8 mouse cellular contexts compared by ENCODE assay signal in the genomic region with DNA sequence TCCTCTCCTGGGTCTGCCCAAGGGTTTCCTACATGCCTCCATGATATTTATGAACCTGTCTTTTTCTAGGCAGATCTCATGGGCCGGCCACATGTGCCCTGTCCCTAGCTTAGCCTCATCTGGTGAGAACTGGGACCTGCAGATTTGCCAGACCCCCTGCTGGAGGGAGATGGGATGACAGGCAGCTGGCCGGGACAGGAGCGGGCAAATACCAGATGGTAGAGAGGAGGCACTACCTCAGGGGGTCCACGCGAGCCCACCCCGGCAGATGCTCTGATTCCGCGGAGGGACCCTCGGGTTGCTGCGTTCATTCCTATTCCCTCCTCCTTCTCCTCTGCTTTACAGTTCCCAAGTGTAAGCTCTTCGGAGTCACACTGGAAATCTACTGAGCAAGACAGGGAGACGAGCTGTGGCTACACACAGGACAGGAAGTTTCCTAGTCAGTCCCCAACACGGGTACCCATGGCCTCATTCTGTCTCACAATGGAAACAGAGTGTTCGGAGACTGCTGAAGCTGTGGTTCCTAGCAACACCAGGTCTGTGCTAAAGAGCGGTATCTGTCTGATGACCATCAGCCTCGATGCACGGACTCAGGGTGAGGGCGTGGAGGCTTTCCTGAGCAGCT.
DNase-seq lines count a peak whose midpoint lies in the region; ATAC-seq lines count a peak whose summit lies in the region.

No protein-coding gene starts in this region.

- H3K4me3 ChIP-seq in intestine, embryonic 15.5 days (replicated peaks): peak overlapping the region; percentile 19; the same call in 1 of the 2 replicates
- peak overlapping the region; percentile 35 for H3K4me3 ChIP-seq in limb, embryonic 10.5 days
- H3K4me3 ChIP-seq in midbrain, embryonic 13.5 days (replicated peaks): no peak overlapping the region

- 29% methylated on average over 18 of the region's 18 CpGs for WGBS in intestine, embryonic 15.5 days
- 32% methylated on average over 18 of the region's 18 CpGs for WGBS in limb, embryonic 10.5 days
- WGBS in midbrain, embryonic 13.5 days: 19% methylated on average over 18 of the region's 18 CpGs

- H3K27ac ChIP-seq in intestine, embryonic 15.5 days: no peak overlapping the region
- H3K27ac ChIP-seq in limb, embryonic 10.5 days: peak overlapping the region; percentile 19; the same call in 1 of the 2 replicates
- H3K27ac ChIP-seq in midbrain, embryonic 13.5 days: peak overlapping the region; percentile 60; the same call in 1 of the 2 replicates

- DNase-seq in right cerebral cortex, adult 18-20 months: peak; percentile 52
- DNase-seq in right cerebral cortex, postnatal 25 days: no peak
- peak; percentile 85 for DNase-seq in embryo, embryonic 10.5 days (ENCODE audit: low spot score)
- DNase-seq in limb, embryonic 10.5 days (ENCODE audit: low spot score): peak; percentile 91
- peak; percentile 69 for DNase-seq in splenic B cell, adult 2 months (ENCODE audit: low read depth, low spot score)

- peak; percentile 89 for ATAC-seq in granulocyte monocyte progenitor cell, adult 5-6 weeks (replicated peaks; ENCODE audit: poor library complexity, severe bottlenecking)
- ATAC-seq in intestine, embryonic 15.5 days: 0 out of 2 replicates have a peak, but pooled peaks have one; percentile 68
- peak; percentile 81 for ATAC-seq in midbrain, embryonic 13.5 days

- H3K9me3 ChIP-seq in intestine, embryonic 15.5 days: no peaks in the 10 kb centered on the region
- no peaks in the 10 kb centered on the region for H3K9me3 ChIP-seq in limb, embryonic 10.5 days (replicated peaks)
- no peaks in the 10 kb centered on the region for H3K9me3 ChIP-seq in midbrain, embryonic 13.5 days

- no peaks in the 10 kb centered on the region for H3K27me3 ChIP-seq in intestine, embryonic 15.5 days (replicated peaks)
- H3K27me3 ChIP-seq in limb, embryonic 10.5 days (ENCODE audit: low read depth, poor library complexity, severe bottlenecking): no peaks in the 10 kb centered on the region
- no peaks in the 10 kb centered on the region for H3K27me3 ChIP-seq in midbrain, embryonic 13.5 days
- H3K27me3 ChIP-seq in splenic B cell, adult 2 months (ENCODE audit: control insufficient read depth, insufficient read depth, low read length, poor library complexity, severe bottlenecking): no peaks in the 10 kb centered on the region

- H3K4me2 ChIP-seq in intestine, embryonic 15.5 days (replicated peaks): peak overlapping the region; percentile 53
- H3K4me2 ChIP-seq in midbrain, embryonic 13.5 days (replicated peaks): peak overlapping the region; percentile 44

- no peaks in the 10 kb centered on the region for H3K36me3 ChIP-seq in intestine, embryonic 15.5 days
- no peaks in the 10 kb centered on the region for H3K36me3 ChIP-seq in limb, embryonic 10.5 days
- no peaks in the 10 kb centered on the region for H3K36me3 ChIP-seq in midbrain, embryonic 13.5 days
- no peaks in the 10 kb centered on the region for H3K36me3 ChIP-seq in splenic B cell, adult 2 months (ENCODE audit: control insufficient read depth, insufficient read depth, low read length, poor library complexity, severe bottlenecking)

- H3K4me1 ChIP-seq in intestine, embryonic 15.5 days (replicated peaks): 0 out of 2 replicates have a peak, but pooled peaks cover 2% of the 10 kb centered on the region
- H3K4me1 ChIP-seq in limb, embryonic 10.5 days: peaks cover 22% of the 10 kb centered on the region
- peaks cover 36% of the 10 kb centered on the region for H3K4me1 ChIP-seq in midbrain, embryonic 13.5 days (replicated peaks)

- 0 out of 2 replicates have a peak overlapping the region, but pooled peaks have one; percentile 13 for H3K9ac ChIP-seq in intestine, embryonic 15.5 days
- H3K9ac ChIP-seq in midbrain, embryonic 13.5 days (replicated peaks): no peak overlapping the region
